ENCODE assay signal across 9 mouse cellular contexts in the genomic region with DNA sequence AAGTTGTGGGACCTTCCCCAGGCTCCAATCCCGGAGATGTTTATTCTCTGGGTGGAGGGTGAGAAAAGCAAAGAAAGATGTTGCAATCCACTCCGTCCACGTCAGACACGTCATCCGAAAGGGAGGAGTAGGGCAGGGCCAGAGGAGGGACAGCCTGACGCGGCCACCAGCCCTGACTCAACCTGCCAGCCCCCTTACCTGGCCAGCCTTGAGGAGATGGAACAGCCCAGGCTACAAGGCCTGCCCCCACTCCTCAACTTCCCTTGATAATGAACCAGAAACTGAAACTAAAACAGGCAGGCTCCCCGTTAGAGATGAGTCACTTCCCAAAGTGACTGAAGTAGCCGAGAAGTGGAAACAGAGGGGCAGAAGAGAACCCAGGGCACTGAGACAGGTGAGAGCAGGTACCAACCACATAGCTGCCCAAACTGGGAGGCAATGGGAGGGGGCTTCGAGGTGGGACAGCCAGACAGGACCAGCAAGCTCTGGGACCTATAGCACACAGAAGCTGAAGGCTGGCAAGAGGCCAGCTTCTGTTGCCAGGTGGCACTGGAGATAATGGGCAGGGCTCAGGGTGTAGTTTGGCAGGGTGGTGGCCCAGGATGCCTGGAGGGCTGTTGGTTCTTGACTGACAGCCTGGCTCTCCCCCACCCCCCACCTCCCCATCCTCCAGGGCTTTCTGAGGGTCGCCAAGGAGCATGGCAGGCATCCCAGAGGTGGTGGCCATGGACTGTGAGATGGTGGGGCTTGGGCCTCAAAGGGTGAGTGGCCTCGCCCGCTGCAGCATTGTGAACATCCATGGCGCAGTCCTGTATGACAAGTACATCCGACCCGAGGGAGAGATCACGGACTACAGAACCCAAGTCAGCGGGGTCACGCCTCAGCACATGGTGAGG. TPM values are rescaled to one million over a fixed set of nuclear protein-coding genes. Genes with fewer than 3 reads are reported as not detected.
DNase-seq lines count a peak whose midpoint lies in the region; ATAC-seq and TF ChIP-seq lines count a peak whose summit lies in the region.
"Had no signal": no experiment of that assay in that cellular context is flagged by ENCODE, and none has a peak within 500 bp of the region (broad histone marks: within the 10 kb centered on the region; RNA-seq: fewer than 3 reads in every experiment).

No protein-coding gene starts in this region.

- TF ChIP-seq POLR2A in lung, adult 2 months (IDR thresholded peaks at IDR 0.05; ENCODE audit: borderline replicate concordance, extremely low read depth, low read depth, low read length), result peak; percentile 67; the same call in 1 of the 2 replicates

- 0 out of 2 replicates have a peak, but pooled peaks have one; percentile 5 for ATAC-seq in midbrain, embryonic 13.5 days
- ATAC-seq in heart, postnatal 0 days (ENCODE audit: insufficient read depth, low read depth), result 0 out of 2 replicates have a peak, but pooled peaks have one; percentile 37

- H3K4me1 ChIP-seq in midbrain, embryonic 13.5 days (replicated peaks), result peaks cover 28% of the 10 kb centered on the region
- peaks cover 39% of the 10 kb centered on the region for H3K4me1 ChIP-seq in midbrain, embryonic 10.5 days
- peaks cover 26% of the 10 kb centered on the region for H3K4me1 ChIP-seq in heart, postnatal 0 days (ENCODE audit: control insufficient read depth, insufficient read depth)
- H3K4me1 ChIP-seq in lung, adult 2 months (ENCODE audit: control insufficient read depth, insufficient read depth, low read length), result peaks cover 18% of the 10 kb centered on the region

- no peak for DNase-seq in midbrain, embryonic 10.5 days (ENCODE audit: low spot score)
- peak; percentile 62 for DNase-seq in adrenal gland, postnatal 25 days
- DNase-seq in heart, postnatal 0 days (ENCODE audit: low spot score), result peak; percentile 39
- DNase-seq in lung, adult 2 months, result peak; percentile 90
- peak; percentile 76 to 77 for DNase-seq in spleen, postnatal 14 days (ENCODE audit: low spot score in 2 of 2)
- no peak for DNase-seq in cerebellum, adult 11-12 months
- no peak for DNase-seq in layer of hippocampus, adult 9-11 months

- no peaks in the 10 kb centered on the region for H3K9me3 ChIP-seq in midbrain, embryonic 13.5 days
- no peaks in the 10 kb centered on the region for H3K9me3 ChIP-seq in midbrain, embryonic 10.5 days (replicated peaks)
- H3K9me3 ChIP-seq in heart, postnatal 0 days (replicated peaks; ENCODE audit: control insufficient read depth, low read length), result no peaks in the 10 kb centered on the region
- H3K9me3 ChIP-seq: hindbrain, embryonic 15.5 days had no signal

- H3K36me3 ChIP-seq in midbrain, embryonic 13.5 days, result peaks cover 3% of the 10 kb centered on the region; the same call in 1 of the 2 replicates
- H3K36me3 ChIP-seq in midbrain, embryonic 10.5 days, result peaks cover 14% of the 10 kb centered on the region
- 0 out of 2 replicates have a peak, but pooled peaks cover 3% of the 10 kb centered on the region for H3K36me3 ChIP-seq in heart, postnatal 0 days (replicated peaks; ENCODE audit: control insufficient read depth, insufficient read depth, low read length)
- H3K36me3 ChIP-seq: hindbrain, embryonic 15.5 days had no signal

- 0 out of 2 replicates have a peak, but pooled peaks cover 4% of the 10 kb centered on the region for H3K27me3 ChIP-seq in midbrain, embryonic 13.5 days
- H3K27me3 ChIP-seq in midbrain, embryonic 10.5 days (ENCODE audit: low read depth, poor library complexity, severe bottlenecking), result no peaks in the 10 kb centered on the region
- no peaks in the 10 kb centered on the region for H3K27me3 ChIP-seq in heart, postnatal 0 days (ENCODE audit: control insufficient read depth, insufficient read depth, low read length)
- H3K27me3 ChIP-seq: hindbrain, embryonic 15.5 days had no signal

- no peak overlapping the region for H3K9ac ChIP-seq in midbrain, embryonic 13.5 days (replicated peaks)
- H3K9ac ChIP-seq in heart, postnatal 0 days (replicated peaks; ENCODE audit: low read depth, low read length), result no peak overlapping the region
- H3K9ac ChIP-seq: hindbrain, embryonic 15.5 days had no signal

- H3K4me3 ChIP-seq in midbrain, embryonic 13.5 days (replicated peaks), result no peak overlapping the region
- H3K4me3 ChIP-seq in midbrain, embryonic 10.5 days, result no peak overlapping the region
- H3K4me3 ChIP-seq in heart, postnatal 0 days (ENCODE audit: low read depth, low read length), result peak overlapping the region; percentile 34
- peak overlapping the region; percentile 75 for H3K4me3 ChIP-seq in lung, adult 2 months (replicated peaks; ENCODE audit: extremely low read depth, low read depth, low read length)
- H3K4me3 ChIP-seq: hindbrain, embryonic 15.5 days had no signal

- no peak for TF ChIP-seq CTCF in heart, postnatal 0 days (IDR thresholded peaks at IDR 0.05; ENCODE audit: low read depth)
- no peak for TF ChIP-seq CTCF in lung, adult 2 months (IDR thresholded peaks at IDR 0.05; ENCODE audit: insufficient read depth, low read length)

- H3K27ac ChIP-seq in midbrain, embryonic 13.5 days, result no peak overlapping the region
- H3K27ac ChIP-seq in midbrain, embryonic 10.5 days (replicated peaks), result no peak overlapping the region
- peak overlapping the region; percentile 13; the same call in 1 of the 2 replicates for H3K27ac ChIP-seq in heart, postnatal 0 days (ENCODE audit: low read depth)
- H3K27ac ChIP-seq: hindbrain, embryonic 15.5 days had no signal

- 83% methylated on average over 19 of the region's 19 CpGs for WGBS in midbrain, embryonic 13.5 days
- WGBS in midbrain, embryonic 10.5 days, result 82% methylated on average over 19 of the region's 19 CpGs
- 67% methylated on average over 19 of the region's 19 CpGs for WGBS in heart, postnatal 0 days
- WGBS in lung, adult 2 months, result 40% methylated on average over 19 of the region's 19 CpGs

- H3K4me2 ChIP-seq in midbrain, embryonic 13.5 days (replicated peaks), result no peak overlapping the region
- H3K4me2 ChIP-seq in heart, postnatal 0 days (ENCODE audit: low read depth, low read length), result peak overlapping the region; percentile 64
- H3K4me2 ChIP-seq: hindbrain, embryonic 15.5 days had no signal

- TF ChIP-seq EP300 in heart, postnatal 0 days (IDR thresholded peaks at IDR 0.05; ENCODE audit: low read depth), result no peak

RNA-seq across cellular contexts. Expression of a gene that starts 0.7 kb away (rescaled TPM):
- 0.21 and 0.40 TPM in 2 replicates for polyA plus RNA-seq in midbrain, embryonic 13.5 days (2015; fragmentation: Nextera tagmentation; extraction: Ambion mirVana)
- 0.39 and 0.75 TPM in 2 replicates for polyA plus RNA-seq in midbrain, embryonic 10.5 days (2016; fragmentation: Nextera tagmentation; extraction: Ambion mirVana)
- 4.9 and 5.4 TPM in 2 replicates for total RNA-seq in adrenal gland, postnatal 25 days (2021)
- total RNA-seq in heart, postnatal 0 days (2014; rRNA removed; ENCODE audit: low replicate concordance), result 0.31 and 11.5 TPM in 2 replicates
- 3.1 and 5.2 TPM in 2 replicates for polyA plus RNA-seq in heart, postnatal 0 days (2015; fragmentation: Nextera tagmentation; extraction: Ambion mirVana)
- 75.3 and 97.7 TPM in 2 replicates for polyA plus RNA-seq in lung, adult 2 months (2012; rRNA removed)

RNA-seq across cellular contexts. Expression of a gene that starts 18.2 kb away (rescaled TPM):
- polyA plus RNA-seq in midbrain, embryonic 13.5 days (2015; fragmentation: Nextera tagmentation; extraction: Ambion mirVana), result 47.0 and 49.9 TPM in 2 replicates
- polyA plus RNA-seq in midbrain, embryonic 10.5 days (2016; fragmentation: Nextera tagmentation; extraction: Ambion mirVana), result 72.2 and 76.5 TPM in 2 replicates
- total RNA-seq in adrenal gland, postnatal 25 days (2021), result 36.2 and 36.4 TPM in 2 replicates
- 18.4 and 22.9 TPM in 2 replicates for total RNA-seq in heart, postnatal 0 days (2014; rRNA removed; ENCODE audit: low replicate concordance)
- 28.7 and 31.3 TPM in 2 replicates for polyA plus RNA-seq in heart, postnatal 0 days (2015; fragmentation: Nextera tagmentation; extraction: Ambion mirVana)
- 17.1 and 17.7 TPM in 2 replicates for polyA plus RNA-seq in lung, adult 2 months (2012; rRNA removed)

Comparison
In these comparisons a context has a peak if more than half of its experiments do, and no peak if none do; other contexts are left out.
1. H3K4me3 ChIP-seq: peak in heart, postnatal 0 days (single experiment) and lung, adult 2 months (single experiment); none in midbrain, embryonic 13.5 days (single experiment) and midbrain, embryonic 10.5 days (single experiment).
2. DNase-seq: peak in adrenal gland, postnatal 25 days (single experiment), heart, postnatal 0 days (single experiment), lung, adult 2 months (single experiment) and spleen, postnatal 14 days (2 of 2); none in midbrain, embryonic 10.5 days (single experiment), cerebellum, adult 11-12 months (single experiment) and layer of hippocampus, adult 9-11 months (single experiment).
3. RNA of a gene that starts 0.7 kb away (polyA plus RNA-seq): 75.3 to 97.7 TPM in lung, adult 2 months; 3.1 to 5.2 TPM in heart, postnatal 0 days, 0.21 to 0.40 TPM in midbrain, embryonic 13.5 days and 0.39 to 0.75 TPM in midbrain, embryonic 10.5 days; every median in the first group is over 10 times any median in the second.